Mouse (Mus musculus) intestine, postnatal 0 days (tissue): Measurements from ENCODE around the gene Smad6. TPM values are rescaled to one million over a fixed set of nuclear protein-coding genes. Genes with fewer than 3 reads are reported as not detected.

Experiments
- ATAC-seq: fragments of 200-750 bp; cut with Nextera tagmentation; 2 replicates; pipeline ENCODE4 v1.8.0; 2017; ENCODE audit warnings: mild to moderate bottlenecking, moderate TSS enrichment, moderate library complexity
- H3K27ac ChIP-seq: fragments of 300-500 bp; sonication (generic); 2 replicates; pipeline ENCODE4 v1.5.1; 2014; ENCODE audit warnings: mild to moderate bottlenecking, low read depth, low read length, moderate library complexity
- H3K27me3 ChIP-seq: fragments of 300-500 bp; sonication (generic); replicated peaks from 2 replicates; pipeline ENCODE4 v1.6.1; 2014; ENCODE audit warnings: low read length, mixed read lengths; ENCODE audit not compliant: control insufficient read depth, insufficient read depth
- H3K36me3 ChIP-seq: fragments of 300-500 bp; sonication (generic); 2 replicates; pipeline ENCODE4 v1.6.1; 2014; ENCODE audit warnings: mild to moderate bottlenecking, moderate library complexity; ENCODE audit not compliant: control insufficient read depth, insufficient read depth
- H3K4me1 ChIP-seq: fragments of 300-500 bp; sonication (generic); replicated peaks from 2 replicates; pipeline ENCODE4 v1.6.1; 2014; ENCODE audit warnings: antibody characterized with exemption, low read length, mixed read lengths; ENCODE audit not compliant: control insufficient read depth, insufficient read depth
- H3K4me2 ChIP-seq: fragments of 300-500 bp; sonication (generic); replicated peaks from 2 replicates; pipeline ENCODE4 v1.6.1; 2014; ENCODE audit warnings: low read depth, mild to moderate bottlenecking, moderate library complexity
- H3K4me3 ChIP-seq: fragments of 300-500 bp; sonication (generic); 2 replicates; pipeline ENCODE4 v1.5.1; 2014; ENCODE audit warnings: low read depth, low read length
- H3K9ac ChIP-seq: fragments of 300-500 bp; sonication (generic); 2 replicates; pipeline ENCODE4 v1.6.1; 2014; ENCODE audit warnings: mild to moderate bottlenecking, low read depth, low read length
- H3K9me3 ChIP-seq: fragments of 300-500 bp; sonication (generic); 2 replicates; pipeline ENCODE4 v1.6.1; 2016; ENCODE audit warnings: mixed run types; ENCODE audit not compliant: control insufficient read depth
- CTCF ChIP-seq: sonication (generic); IDR thresholded peaks from 2 replicates; pipeline ENCODE4 v1.5.1; 2016; ENCODE audit warnings: low read depth, mild to moderate bottlenecking, control low read depth, antibody characterized with exemption, moderate library complexity
- WGBS: fragments of 180-500 bp; shearing (Covaris S2); extraction: QIAGEN DNeasy Blood & Tissue Kit; methylation state at CpG from one replicate; pipeline ENCODE4 v1.1.7; 2014; 5-methylcytosine and 5-hydroxymethylcytosine counted together
- polyA plus RNA-seq: library from polyadenylated mRNA; unstranded; fragments of >200 nt; fragmentation: Nextera tagmentation; extraction: Ambion mirVana; gene quantifications from 2 replicates; pipeline ENCODE4 v1.2.1, GENCODE M21; 2015

Gene Smad6
- polyA plus RNA-seq, 1 experiment from 2014 or later: 6.1 TPM

- Histone ChIP-seq H3K9me3 (no peaks in the 10 kb centered on the region), H3K36me3 (peaks cover 4% of the 10 kb centered on the region; the same call in 1 of the 2 replicates), H3K27me3 (no peaks in the 10 kb centered on the region), H3K4me3 (no peak overlapping the region), H3K9ac (no peak overlapping the region), H3K4me1 (0 out of 2 replicates have a peak, but pooled peaks cover 15% of the 10 kb centered on the region), H3K4me2 (no peak overlapping the region), H3K27ac (no peak overlapping the region)
- no peak for ATAC-seq
- no peak for TF ChIP-seq CTCF
- 27% methylated on average over 4 of the region's 4 CpGs for WGBS
Measured at GRCm38 (mm10) chr9:63960829-63961185, 61.1 kb downstream of the Smad6 start.

- Histone ChIP-seq H3K36me3 (peaks cover 4% of the 10 kb centered on the region; the same call in 1 of the 2 replicates), H3K27me3 (no peaks in the 10 kb centered on the region), H3K4me2 (peak overlapping the region; percentile 37; the same call in 1 of the 2 replicates), H3K27ac (peak overlapping the region; percentile 63), H3K4me3 (no peak overlapping the region), H3K9me3 (no peaks in the 10 kb centered on the region), H3K4me1 (0 out of 2 replicates have a peak, but pooled peaks cover 15% of the 10 kb centered on the region), H3K9ac (no peak overlapping the region)
- ATAC-seq: no peak
- TF ChIP-seq CTCF: no peak
- WGBS: 21% methylated on average over 21 of the region's 21 CpGs
Measured at GRCm38 (mm10) chr9:63959933-63960828, 61.7 kb downstream of the Smad6 start.

GRCm38 (mm10) chr9:63959129-63959932 lies 62.5 kb downstream of the Smad6 start:
- Histone ChIP-seq H3K27me3 (no peaks in the 10 kb centered on the region), H3K4me2 (no peak overlapping the region; the same call in 1 of the 2 replicates), H3K4me1 (0 out of 2 replicates have a peak, but pooled peaks cover 15% of the 10 kb centered on the region), H3K4me3 (no peak overlapping the region), H3K36me3 (peaks cover 6% of the 10 kb centered on the region; the same call in 1 of the 2 replicates), H3K9me3 (no peaks in the 10 kb centered on the region), H3K27ac (peak overlapping the region; percentile 21; the same call in 1 of the 2 replicates), H3K9ac (0 out of 2 replicates have a peak overlapping the region, but pooled peaks have one; percentile 22)
- 53% methylated on average over 17 of the region's 17 CpGs for WGBS
- peak; percentile 24; the same call in 1 of the 2 replicates for ATAC-seq
- TF ChIP-seq CTCF: peak; percentile 94

GRCm38 (mm10) chr9:63958337-63959030 lies 63.4 kb downstream of the Smad6 start:
- H3K27ac ChIP-seq: peak overlapping the region; percentile 37; the same call in 1 of the 2 replicates
- no peak for ATAC-seq
- no peak for TF ChIP-seq CTCF
- no peaks in the 10 kb centered on the region for H3K9me3 ChIP-seq
- peaks cover 14% of the 10 kb centered on the region for H3K36me3 ChIP-seq
- no peak overlapping the region for H3K9ac ChIP-seq
- 0 out of 2 replicates have a peak, but pooled peaks cover 11% of the 10 kb centered on the region for H3K4me1 ChIP-seq
- no peak overlapping the region for H3K4me3 ChIP-seq
- H3K4me2 ChIP-seq: 0 out of 2 replicates have a peak overlapping the region, but pooled peaks have one; percentile 13
- 18% methylated on average over 15 of the region's 15 CpGs for WGBS
- H3K27me3 ChIP-seq: no peaks in the 10 kb centered on the region

- H3K27ac ChIP-seq: no peak overlapping the region; the same call in 1 of the 2 replicates
- no peak for ATAC-seq
- H3K9ac ChIP-seq: no peak overlapping the region
- H3K4me2 ChIP-seq: no peak overlapping the region
- peaks cover 19% of the 10 kb centered on the region for H3K36me3 ChIP-seq
- 0 out of 2 replicates have a peak, but pooled peaks cover 11% of the 10 kb centered on the region for H3K4me1 ChIP-seq
- no peaks in the 10 kb centered on the region for H3K9me3 ChIP-seq
- WGBS: 46% methylated on average over 11 of the region's 11 CpGs
- H3K4me3 ChIP-seq: no peak overlapping the region
- no peak for TF ChIP-seq CTCF
- no peaks in the 10 kb centered on the region for H3K27me3 ChIP-seq
Measured at GRCm38 (mm10) chr9:63957647-63958185, 64.1 kb downstream of the Smad6 start.
